Mouse (Mus musculus): ENCODE measurements at regions not wholly inside any gene's neighbourhood (a gene's known extent, or its start where the extent isn't known, plus 50 kb on each side); places are given as distances from the start of the nearest gene placed in this dataset.

DNA sequence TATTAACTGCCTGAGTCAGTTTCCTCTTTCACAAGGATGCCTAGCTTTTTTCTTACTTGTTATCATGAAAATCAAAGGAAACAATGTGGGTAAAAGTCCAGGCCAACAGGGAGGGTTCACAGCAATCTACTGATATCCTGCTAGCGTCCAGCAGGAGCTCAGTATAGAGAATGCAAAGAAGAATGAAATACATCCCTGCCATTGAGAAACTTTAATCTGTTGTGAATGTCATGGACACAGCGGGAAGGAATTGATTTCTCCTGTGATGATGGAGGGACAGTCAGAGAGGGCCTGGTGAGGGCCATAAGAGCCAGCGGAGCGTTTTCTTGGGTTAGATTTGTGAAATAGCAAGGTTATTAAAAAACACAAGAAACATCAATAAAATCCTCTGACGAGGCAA, 60.0 kb upstream of the Pde3a start:
- no peak overlapping the region for H3K4me3 ChIP-seq (ENCODE audit: low read depth, low read length)
- H3K9ac ChIP-seq = no peak overlapping the region
- ATAC-seq = no peak
- H3K4me1 ChIP-seq (ENCODE audit: insufficient read depth) = no peaks in the 10 kb centered on the region
- no peaks in the 10 kb centered on the region for H3K9me3 ChIP-seq (ENCODE audit: low read length)
- H3K27me3 ChIP-seq (ENCODE audit: insufficient read depth, low read length) = no peaks in the 10 kb centered on the region
- TF ChIP-seq CTCF (IDR thresholded peaks at IDR 0.05; ENCODE audit: low read depth) = no peak
- DNase-seq = no peak
- H3K27ac ChIP-seq (ENCODE audit: low read depth, low read length) = no peak overlapping the region
- no peaks in the 10 kb centered on the region for H3K36me3 ChIP-seq (ENCODE audit: insufficient read depth)
- H3K4me2 ChIP-seq (ENCODE audit: low read depth) = no peak overlapping the region
- WGBS = 69% methylated on average over 5 of the region's 5 CpGs

- H3K9me3 ChIP-seq (ENCODE audit: low read length) = no peaks in the 10 kb centered on the region
- no peak overlapping the region for H3K9ac ChIP-seq
- no peak for ATAC-seq
- no peak for DNase-seq
- no peak overlapping the region for H3K27ac ChIP-seq (ENCODE audit: low read depth, low read length)
- TF ChIP-seq CTCF (IDR thresholded peaks at IDR 0.05; ENCODE audit: low read depth) = no peak
- 85% methylated on average over 3 of the region's 3 CpGs for WGBS
- H3K4me1 ChIP-seq (ENCODE audit: insufficient read depth) = no peaks in the 10 kb centered on the region
- no peak overlapping the region for H3K4me3 ChIP-seq (ENCODE audit: low read depth, low read length)
- no peaks in the 10 kb centered on the region for H3K36me3 ChIP-seq (ENCODE audit: insufficient read depth)
- H3K4me2 ChIP-seq (ENCODE audit: low read depth) = no peak overlapping the region
- H3K27me3 ChIP-seq (ENCODE audit: insufficient read depth, low read length) = no peaks in the 10 kb centered on the region
These were observed 59.4 kb upstream of the Pde3a start for GRCm38 (mm10) chr6:141189701-141190100.

GRCm38 (mm10) chr6:141190383-141190782, 58.7 kb upstream of the Pde3a start:
- Histone ChIP-seq H3K27ac (ENCODE audit: low read depth, low read length) (no peak overlapping the region), H3K27me3 (ENCODE audit: insufficient read depth, low read length) (no peaks in the 10 kb centered on the region), H3K9me3 (ENCODE audit: low read length) (no peaks in the 10 kb centered on the region), H3K4me3 (ENCODE audit: low read depth, low read length) (no peak overlapping the region), H3K4me2 (ENCODE audit: low read depth) (no peak overlapping the region), H3K36me3 (ENCODE audit: insufficient read depth) (no peaks in the 10 kb centered on the region), H3K4me1 (ENCODE audit: insufficient read depth) (no peaks in the 10 kb centered on the region), H3K9ac (no peak overlapping the region)
- no peak for DNase-seq
- TF ChIP-seq CTCF (IDR thresholded peaks at IDR 0.05; ENCODE audit: low read depth) = no peak
- no peak for ATAC-seq
- 86% methylated on average over 5 of the region's 5 CpGs for WGBS

DNA sequence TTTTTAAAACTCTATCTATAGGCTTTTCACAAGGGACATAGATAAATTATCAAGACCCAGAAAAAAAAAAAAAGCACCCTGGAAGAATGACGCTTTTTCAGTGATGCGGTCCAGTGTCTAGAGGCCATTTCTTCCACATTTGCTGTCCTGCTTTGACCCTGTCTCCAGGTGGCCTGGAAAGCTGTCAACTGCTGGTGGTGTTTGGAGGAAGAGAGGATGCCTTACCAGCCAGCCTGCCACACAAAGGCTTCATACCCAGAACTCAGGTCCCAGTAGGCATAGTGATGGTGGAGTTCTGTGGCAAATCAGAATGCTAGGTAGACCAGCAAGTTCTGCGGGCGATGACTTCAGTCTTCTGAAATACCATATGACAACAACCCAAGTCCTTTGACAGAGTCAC, 51.6 kb upstream of the Pde3a start:
- Histone ChIP-seq H3K36me3 (ENCODE audit: insufficient read depth) (no peaks in the 10 kb centered on the region), H3K27me3 (ENCODE audit: insufficient read depth, low read length) (no peaks in the 10 kb centered on the region), H3K4me2 (ENCODE audit: low read depth) (no peak overlapping the region), H3K27ac (ENCODE audit: low read depth, low read length) (no peak overlapping the region), H3K4me3 (ENCODE audit: low read depth, low read length) (no peak overlapping the region), H3K4me1 (ENCODE audit: insufficient read depth) (no peaks in the 10 kb centered on the region), H3K9me3 (ENCODE audit: low read length) (no peaks in the 10 kb centered on the region), H3K9ac (no peak overlapping the region)
- DNase-seq (no peak), ATAC-seq (no peak)
- 97% methylated on average over 4 of the region's 4 CpGs for WGBS
- TF ChIP-seq CTCF (IDR thresholded peaks at IDR 0.05; ENCODE audit: low read depth) = no peak
